Comparison of ENCODE assay signal across 21 mouse cellular contexts in genomic region chr5:117149054-117149942, GRCm38 (mm10). TPM values are rescaled to one million over a fixed set of nuclear protein-coding genes. Genes with fewer than 3 reads are reported as not detected.
DNase-seq lines count a peak whose midpoint lies in the region; ATAC-seq and TF ChIP-seq lines count a peak whose summit lies in the region.
"Had no signal": no experiment of that assay in that cellular context is flagged by ENCODE, and none has a peak within 500 bp of the region (broad histone marks: within the 10 kb centered on the region; RNA-seq: fewer than 3 reads in every experiment).

No protein-coding gene starts in this region.

- no peaks in the 10 kb centered on the region for H3K27me3 ChIP-seq in liver, embryonic 14.5 days (ENCODE audit: control insufficient read depth, insufficient read depth, low read length)
- no peaks in the 10 kb centered on the region for H3K27me3 ChIP-seq in embryonic facial prominence, embryonic 10.5 days (replicated peaks; ENCODE audit: low read depth, poor library complexity, severe bottlenecking)
- H3K27me3 ChIP-seq: embryonic facial prominence, embryonic 12.5 days; intestine, embryonic 15.5 days; kidney, embryonic 15.5 days; midbrain, embryonic 15.5 days had no signal

- peak; percentile 49 for ATAC-seq in CD4-positive, CD25-positive, alpha-beta regulatory T cell, adult 4 months
- peak; percentile 50; the same call in 1 of the 2 replicates for ATAC-seq in liver, embryonic 14.5 days (ENCODE audit: insufficient read depth)
- peak; percentile 67 for ATAC-seq in megakaryocyte-erythroid progenitor cell, adult 5-6 weeks (replicated peaks; ENCODE audit: low FRiP score, low TSS enrichment, poor library complexity, severe bottlenecking)
- ATAC-seq: forebrain, embryonic 16.5 days; intestine, embryonic 15.5 days; midbrain, embryonic 15.5 days had no signal

- no peak for TF ChIP-seq POLR2A in bone marrow, adult 2 months (IDR thresholded peaks at IDR 0.05; ENCODE audit: borderline replicate concordance, control insufficient read depth, low read depth, low read length)

- peaks cover 5% of the 10 kb centered on the region for H3K9me3 ChIP-seq in liver, embryonic 14.5 days (ENCODE audit: control insufficient read depth, low read length)
- H3K9me3 ChIP-seq in embryonic facial prominence, embryonic 10.5 days = peaks cover 12% of the 10 kb centered on the region; the same call in 1 of the 2 replicates
- H3K9me3 ChIP-seq: intestine, embryonic 15.5 days; kidney, embryonic 15.5 days; midbrain, embryonic 15.5 days had no signal

- H3K27ac ChIP-seq in bone marrow, adult 2 months (ENCODE audit: control insufficient read depth, insufficient read depth, low read depth, low read length, poor library complexity) = peak overlapping the region; percentile 68; the same call in 1 of the 2 replicates
- no peak overlapping the region; the same call in 1 of the 2 replicates for H3K27ac ChIP-seq in liver, embryonic 14.5 days
- H3K27ac ChIP-seq in embryonic facial prominence, embryonic 10.5 days (replicated peaks) = no peak overlapping the region
- H3K27ac ChIP-seq: embryonic facial prominence, embryonic 12.5 days; heart, adult 2 months; hindbrain, embryonic 14.5 days; intestine, embryonic 15.5 days; kidney, embryonic 15.5 days; midbrain, embryonic 15.5 days had no signal

- no peak for DNase-seq in liver, embryonic 14.5 days (ENCODE audit: low read depth in 3 of 3, low spot score in 3 of 3)
- no peak for DNase-seq in cerebellum, postnatal 25 days
- DNase-seq in right cerebral cortex, postnatal 10 days (ENCODE audit: low spot score in 2 of 2) = no peak
- no peak for DNase-seq in embryonic facial prominence, embryonic 10.5 days (ENCODE audit: low spot score)
- no peak for DNase-seq in spleen, adult 12 weeks (ENCODE audit: low spot score)
- DNase-seq: adrenal gland, postnatal 10 days; cerebellum, adult 18-20 months; gastrocnemius, postnatal 10 days; heart, adult 2 months; lung, adult 2 months; lung, postnatal 4 days; right cerebral cortex, postnatal 14 days had no signal

- peaks cover 6% of the 10 kb centered on the region for H3K4me1 ChIP-seq in bone marrow, adult 2 months (ENCODE audit: control insufficient read depth, insufficient read depth, low read length)
- peaks cover 12 to 14% of the 10 kb centered on the region in 2 experiments; a peak in 3 of 4 replicates for H3K4me1 ChIP-seq in liver, embryonic 14.5 days (replicated peaks; ENCODE audit: control insufficient read depth in 2 of 2, insufficient read depth in 2 of 2, low read length in 1 of 2)
- H3K4me1 ChIP-seq in embryonic facial prominence, embryonic 10.5 days = peaks cover 8% of the 10 kb centered on the region
- H3K4me1 ChIP-seq: embryonic facial prominence, embryonic 12.5 days; midbrain, embryonic 15.5 days had no signal

- TF ChIP-seq CTCF in bone marrow, adult 2 months (IDR thresholded peaks at IDR 0.05; ENCODE audit: control insufficient read depth, insufficient read depth, low read length) = no peak
- no peak for TF ChIP-seq CTCF in liver, embryonic 14.5 days (IDR thresholded peaks at IDR 0.05; ENCODE audit: low read depth)

- H3K9ac ChIP-seq in liver, embryonic 14.5 days (replicated peaks) = no peak overlapping the region
- H3K9ac ChIP-seq: embryonic facial prominence, embryonic 12.5 days; hindbrain, embryonic 14.5 days; intestine, embryonic 15.5 days; kidney, embryonic 15.5 days; midbrain, embryonic 15.5 days had no signal

- peaks cover 31% of the 10 kb centered on the region for H3K36me3 ChIP-seq in liver, embryonic 14.5 days (replicated peaks; ENCODE audit: control insufficient read depth, insufficient read depth, low read depth)
- H3K36me3 ChIP-seq in embryonic facial prominence, embryonic 10.5 days (replicated peaks) = peaks cover 5% of the 10 kb centered on the region; the same call in 1 of the 2 replicates
- H3K36me3 ChIP-seq: embryonic facial prominence, embryonic 12.5 days; intestine, embryonic 15.5 days; kidney, embryonic 15.5 days; midbrain, embryonic 15.5 days had no signal

- no peak overlapping the region for H3K4me3 ChIP-seq in bone marrow, adult 2 months (replicated peaks; ENCODE audit: control insufficient read depth, low read depth, low read length)
- no peak overlapping the region for H3K4me3 ChIP-seq in liver, embryonic 14.5 days (ENCODE audit: insufficient read depth in 1 of 2, low read depth in 2 of 2, low read length in 2 of 2)
- no peak overlapping the region for H3K4me3 ChIP-seq in embryonic facial prominence, embryonic 10.5 days
- H3K4me3 ChIP-seq: embryonic facial prominence, embryonic 12.5 days; heart, adult 2 months; intestine, embryonic 15.5 days; kidney, embryonic 15.5 days; midbrain, embryonic 15.5 days had no signal

- TF ChIP-seq EP300 in liver, embryonic 14.5 days (IDR thresholded peaks at IDR 0.05; ENCODE audit: low read depth) = peak; percentile 54

- H3K4me2 ChIP-seq in liver, embryonic 14.5 days (ENCODE audit: low read depth) = peak overlapping the region; percentile 18; the same call in 1 of the 2 replicates
- H3K4me2 ChIP-seq: embryonic facial prominence, embryonic 12.5 days; hindbrain, embryonic 14.5 days; intestine, embryonic 15.5 days; kidney, embryonic 15.5 days; midbrain, embryonic 15.5 days had no signal

- 21% methylated on average over 16 of the region's 16 CpGs for WGBS in bone marrow, adult 2 months
- WGBS in liver, embryonic 14.5 days (ENCODE audit: insufficient replicate concordance) = 26% methylated on average over 16 of the region's 16 CpGs
- 84% methylated on average over 16 of the region's 16 CpGs for WGBS in embryonic facial prominence, embryonic 10.5 days

RNA-seq across cellular contexts. Expression of gene Taok3, which starts 29.4 kb away (rescaled TPM):
- polyA plus RNA-seq in CD4-positive, CD25-positive, alpha-beta regulatory T cell, adult 4 months (2017; shearing (Covaris generic)) = 100 to 1,000 TPM; 125 to 142 TPM
- 31.0 and 47.6 TPM in 2 replicates for polyA plus RNA-seq in bone marrow, adult 2 months (2011; ENCODE audit: insufficient read depth, insufficient read length, low replicate concordance, missing spikeins)
- polyA plus RNA-seq in liver, embryonic 14.5 days (2012; rRNA removed) = 14.7 and 17.1 TPM in 2 replicates
- 43.3 and 50.2 TPM in 2 replicates for polyA plus RNA-seq in liver, embryonic 14.5 days (2014; fragmentation: Nextera tagmentation; extraction: Ambion mirVana)
- 92.8 and 105 TPM in 2 replicates for total RNA-seq in megakaryocyte-erythroid progenitor cell, adult 5-6 weeks (2014; fragmentation: Nextera tagmentation)
- 79.4 and 88.0 TPM in 2 replicates for total RNA-seq in megakaryocyte-erythroid progenitor cell, adult 5-6 weeks (2017)
- 8.1 TPM in 2 replicates for polyA plus RNA-seq in embryonic facial prominence, embryonic 10.5 days (2016; fragmentation: Nextera tagmentation; extraction: Ambion mirVana)

RNA-seq across cellular contexts. Expression of gene Suds3, which starts 33.4 kb away (rescaled TPM):
- 10 to 100 TPM; 10.7 to 13.2 TPM for polyA plus RNA-seq in CD4-positive, CD25-positive, alpha-beta regulatory T cell, adult 4 months (2017; shearing (Covaris generic))
- 40.4 and 57.7 TPM in 2 replicates for polyA plus RNA-seq in bone marrow, adult 2 months (2011; ENCODE audit: insufficient read depth, insufficient read length, low replicate concordance, missing spikeins)
- polyA plus RNA-seq in liver, embryonic 14.5 days (2012; rRNA removed) = 16.2 and 22.7 TPM in 2 replicates
- 19.7 and 19.8 TPM in 2 replicates for polyA plus RNA-seq in liver, embryonic 14.5 days (2014; fragmentation: Nextera tagmentation; extraction: Ambion mirVana)
- total RNA-seq in megakaryocyte-erythroid progenitor cell, adult 5-6 weeks (2014; fragmentation: Nextera tagmentation) = 47.7 and 59.1 TPM in 2 replicates
- 106 and 110 TPM in 2 replicates for total RNA-seq in megakaryocyte-erythroid progenitor cell, adult 5-6 weeks (2017)
- polyA plus RNA-seq in embryonic facial prominence, embryonic 10.5 days (2016; fragmentation: Nextera tagmentation; extraction: Ambion mirVana) = 74.6 and 76.4 TPM in 2 replicates
